Mouse (Mus musculus) heart, embryonic 14.5 days (tissue): ENCODE measurements at regions not wholly inside any gene's neighbourhood (a gene's known extent, or its start where the extent isn't known, plus 50 kb on each side); places are given as distances from the start of the nearest gene placed in this dataset.
A peak's percentile ranks its signal among the peaks of the same experiment; 100 is the strongest.

Experiments used
- ATAC-seq: fragments of 200-750 bp; cut with Nextera tagmentation; 2 replicates; pipeline ENCODE4 v1.8.0; 2017; ENCODE audit warnings: low read depth, moderate TSS enrichment; ENCODE audit not compliant: insufficient number of reproducible peaks, insufficient read depth, low FRiP score
- H3K27ac ChIP-seq, 2 experiments: fragments of 200-500 bp in 1 of 2; fragments of 300-500 bp in 1 of 2; sonication (generic) in 1 of 2; replicated peaks in 1 of 2; 2 replicates each; pipeline ENCODE4 v1.5.1; 2012 to 2014; ENCODE audit warnings: low read depth in 2 of 2, low read length in 2 of 2, control low read depth in 1 of 2, mild to moderate bottlenecking in 1 of 2, mixed read lengths in 1 of 2; ENCODE audit not compliant: control insufficient read depth in 1 of 2, insufficient read depth in 1 of 2
- H3K27me3 ChIP-seq: fragments of 300-500 bp; sonication (generic); 2 replicates; pipeline ENCODE4 v1.6.1; 2014; ENCODE audit warnings: mild to moderate bottlenecking, low read length, control low read depth; ENCODE audit not compliant: control insufficient read depth, insufficient read depth
- H3K36me3 ChIP-seq: fragments of 300-500 bp; sonication (generic); 2 replicates; pipeline ENCODE4 v1.6.1; 2014; ENCODE audit warnings: mild to moderate bottlenecking, control low read depth, low read length, mixed read lengths; ENCODE audit not compliant: control insufficient read depth, insufficient read depth
- H3K4me1 ChIP-seq, 2 experiments: fragments of 200-500 bp in 1 of 2; fragments of 300-500 bp in 1 of 2; sonication (generic) in 1 of 2; 2 replicates each; pipeline ENCODE4 v1.6.1; 2012 to 2014; ENCODE audit warnings: low read length in 2 of 2, control low read depth in 1 of 2, mixed read lengths in 1 of 2; ENCODE audit not compliant: control insufficient read depth in 2 of 2, insufficient read depth in 2 of 2
- H3K4me2 ChIP-seq: fragments of 300-500 bp; sonication (generic); 2 replicates; pipeline ENCODE4 v1.6.1; 2014; ENCODE audit warnings: mild to moderate bottlenecking, low read length
- H3K4me3 ChIP-seq, 2 experiments: fragments of 200-500 bp in 1 of 2; fragments of 300-500 bp in 1 of 2; sonication (generic) in 1 of 2; 2 replicates each; pipeline ENCODE4 v1.5.1; 2012 to 2014; ENCODE audit warnings: low read length in 2 of 2, mild to moderate bottlenecking in 2 of 2, control low read depth in 1 of 2, low read depth in 1 of 2, moderate library complexity in 1 of 2; ENCODE audit not compliant: control insufficient read depth in 1 of 2, insufficient read depth in 1 of 2
- H3K9ac ChIP-seq: fragments of 300-500 bp; sonication (generic); 2 replicates; pipeline ENCODE4 v1.6.1; 2014; ENCODE audit warnings: mild to moderate bottlenecking, low read length
- H3K9me3 ChIP-seq: fragments of 300-500 bp; sonication (generic); 2 replicates; pipeline ENCODE4 v1.6.1; 2016; ENCODE audit warnings: low read length, control low read depth; ENCODE audit not compliant: control insufficient read depth
- WGBS: fragments of 180-500 bp; shearing (Covaris S2); extraction: QIAGEN DNeasy Blood & Tissue Kit; methylation state at CpG from one replicate; pipeline ENCODE4 v1.1.7; 2014; 5-methylcytosine and 5-hydroxymethylcytosine counted together

GRCm38 (mm10) chr11:45685571-45685970 lies 166.3 kb upstream of the Clint1 start:
- H3K27ac ChIP-seq, result no peak overlapping the region
- no peaks in the 10 kb centered on the region for H3K36me3 ChIP-seq
- H3K4me1 ChIP-seq, result peaks cover 7 to 16% of the 10 kb centered on the region in 2 experiments
- 85% methylated on average over 5 of the region's 5 CpGs for WGBS
- no peak overlapping the region for H3K4me3 ChIP-seq
- no peaks in the 10 kb centered on the region for H3K27me3 ChIP-seq
- no peak overlapping the region for H3K4me2 ChIP-seq
- ATAC-seq, result no peak
- no peaks in the 10 kb centered on the region for H3K9me3 ChIP-seq
- no peak overlapping the region for H3K9ac ChIP-seq

- ATAC-seq, result peak; percentile 86
- Histone ChIP-seq H3K9ac (no peak overlapping the region), H3K4me2 (no peak overlapping the region), H3K4me3 (no peak overlapping the region), H3K27me3 (no peaks in the 10 kb centered on the region), H3K9me3 (no peaks in the 10 kb centered on the region), H3K36me3 (no peaks in the 10 kb centered on the region), H3K4me1 (peaks cover 0 to 2% of the 10 kb centered on the region in 2 experiments; a peak in 3 of 4 replicates), H3K27ac (peak overlapping the region; percentile 85)
- WGBS, result 4% methylated on average over 6 of the region's 6 CpGs
Observed at GRCm38 (mm10) chr11:45693206-45693605, 158.6 kb upstream of the Clint1 start.

DNA sequence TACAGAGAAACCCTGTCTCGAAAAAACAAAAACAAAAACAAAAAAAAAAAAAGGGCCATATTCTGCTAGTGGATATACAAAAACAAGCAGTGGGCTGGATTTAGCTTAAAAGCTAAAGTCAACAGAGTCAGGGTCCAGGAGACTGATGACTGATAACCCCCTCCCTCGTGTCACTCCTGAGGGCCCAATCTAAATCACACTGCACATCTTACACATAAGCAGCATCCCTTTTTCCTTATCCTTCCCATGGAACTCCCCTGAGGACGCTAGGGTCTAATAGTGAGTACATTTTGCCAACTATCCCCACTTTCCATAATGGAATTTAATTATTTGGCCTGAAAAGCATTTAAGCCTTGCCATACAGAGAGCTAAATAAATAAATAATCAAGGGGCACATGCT lies 150.3 kb upstream of the Clint1 start:
- WGBS, result 63% methylated on average over 3 of the region's 3 CpGs
- Histone ChIP-seq H3K9me3 (no peaks in the 10 kb centered on the region), H3K4me1 (no peaks in the 10 kb centered on the region), H3K4me3 (no peak overlapping the region), H3K36me3 (no peaks in the 10 kb centered on the region), H3K4me2 (no peak overlapping the region), H3K9ac (no peak overlapping the region), H3K27me3 (no peaks in the 10 kb centered on the region), H3K27ac (no peak overlapping the region)
- no peak for ATAC-seq

- Histone ChIP-seq H3K9me3 (no peaks in the 10 kb centered on the region), H3K4me2 (no peak overlapping the region), H3K36me3 (no peaks in the 10 kb centered on the region), H3K9ac (no peak overlapping the region), H3K27me3 (no peaks in the 10 kb centered on the region), H3K4me3 (no peak overlapping the region), H3K27ac (no peak overlapping the region), H3K4me1 (no peaks in the 10 kb centered on the region)
- 78% methylated on average over 3 of the region's 3 CpGs for WGBS
- no peak for ATAC-seq
Observed at GRCm38 (mm10) chr11:45702916-45703315, 148.9 kb upstream of the Clint1 start.

- no peaks in the 10 kb centered on the region for H3K4me1 ChIP-seq
- WGBS, result 72% methylated on average over 5 of the region's 5 CpGs
- H3K4me3 ChIP-seq, result no peak overlapping the region
- H3K9me3 ChIP-seq, result no peaks in the 10 kb centered on the region
- no peak for ATAC-seq
- no peaks in the 10 kb centered on the region for H3K27me3 ChIP-seq
- no peak overlapping the region for H3K27ac ChIP-seq
- H3K4me2 ChIP-seq, result no peak overlapping the region
- H3K9ac ChIP-seq, result no peak overlapping the region
- no peaks in the 10 kb centered on the region for H3K36me3 ChIP-seq
Observed at GRCm38 (mm10) chr11:45704411-45704810, 147.4 kb upstream of the Clint1 start.

DNA sequence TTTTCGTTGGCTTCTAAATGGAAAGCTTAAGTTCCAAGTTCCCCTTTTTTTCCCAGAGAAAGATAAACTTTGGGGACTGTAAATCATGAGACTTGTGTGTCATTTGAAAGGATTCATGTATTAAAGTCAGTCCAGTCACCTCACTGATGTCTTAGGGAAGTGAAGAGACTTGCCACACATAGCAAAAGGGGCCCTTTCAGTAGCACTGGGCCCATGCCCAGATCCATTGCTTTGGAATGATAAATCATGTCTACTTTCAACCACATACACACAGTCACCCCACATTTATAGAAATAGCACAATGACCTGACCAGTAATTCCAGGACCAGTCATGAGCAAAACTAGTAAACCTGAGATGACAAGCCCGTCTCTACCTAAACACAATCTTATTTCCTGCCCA lies 133.2 kb upstream of the Clint1 start:
- H3K9ac ChIP-seq, result no peak overlapping the region
- no peak for ATAC-seq
- no peak overlapping the region for H3K4me2 ChIP-seq
- no peak overlapping the region for H3K4me3 ChIP-seq
- peak overlapping the region; percentile 49 to 53; a peak in 3 of 4 replicates for H3K27ac ChIP-seq
- 44% methylated on average over 2 of the region's 2 CpGs for WGBS
- H3K36me3 ChIP-seq, result no peaks in the 10 kb centered on the region
- peaks cover 0 to 3% of the 10 kb centered on the region in 2 experiments; a peak in 1 of 4 replicates for H3K4me1 ChIP-seq
- no peaks in the 10 kb centered on the region; the same call in 1 of the 2 replicates for H3K27me3 ChIP-seq
- no peaks in the 10 kb centered on the region for H3K9me3 ChIP-seq

DNA sequence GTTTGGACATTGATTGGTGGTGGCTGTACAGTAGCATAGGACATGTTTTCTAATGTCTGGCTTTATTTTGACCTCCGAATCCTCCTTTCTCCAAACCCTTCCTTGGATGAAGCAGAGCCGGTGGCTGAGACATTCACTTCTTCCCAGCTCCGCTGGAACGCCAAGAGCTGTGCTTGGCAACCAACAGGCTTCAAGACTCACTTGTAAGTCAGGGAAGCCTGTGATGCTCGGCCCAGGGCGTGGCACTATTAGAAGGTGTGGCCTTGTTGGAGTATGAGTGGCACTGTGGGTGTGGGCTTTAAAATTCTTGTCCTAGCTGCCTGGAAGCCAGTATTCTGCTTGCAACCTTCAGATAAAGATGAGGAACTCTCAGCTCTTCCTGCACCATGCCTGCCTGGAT lies 132.0 kb upstream of the Clint1 start:
- Histone ChIP-seq H3K9ac (no peak overlapping the region), H3K27me3 (no peaks in the 10 kb centered on the region; the same call in 1 of the 2 replicates), H3K36me3 (no peaks in the 10 kb centered on the region), H3K4me2 (no peak overlapping the region), H3K4me1 (peaks cover 0 to 3% of the 10 kb centered on the region in 2 experiments; a peak in 1 of 4 replicates), H3K27ac (no peak overlapping the region), H3K9me3 (no peaks in the 10 kb centered on the region), H3K4me3 (no peak overlapping the region)
- ATAC-seq, result no peak
- WGBS, result 83% methylated on average over 6 of the region's 6 CpGs

GRCm38 (mm10) chr11:45736561-45736960 lies 115.3 kb upstream of the Clint1 start:
- Histone ChIP-seq H3K9ac (no peak overlapping the region), H3K27ac (no peak overlapping the region), H3K27me3 (no peaks in the 10 kb centered on the region), H3K9me3 (no peaks in the 10 kb centered on the region), H3K4me2 (no peak overlapping the region), H3K4me1 (peaks cover 0 to 2% of the 10 kb centered on the region in 2 experiments; a peak in 1 of 4 replicates), H3K36me3 (no peaks in the 10 kb centered on the region), H3K4me3 (no peak overlapping the region)
- 36% methylated on average over 3 of the region's 3 CpGs for WGBS
- peak; percentile 31; the same call in 1 of the 2 replicates for ATAC-seq
